Mouse (Mus musculus) G1E (cell line): Measurements from ENCODE around the gene Skap1. TPM values are rescaled to one million over a fixed set of nuclear protein-coding genes. Genes with fewer than 3 reads are reported as not detected.

Experiments
- ATAC-seq: 2 replicates; pipeline ENCODE4 v1.8.0; 2016; ENCODE audit warnings: mild to moderate bottlenecking; ENCODE audit not compliant: insufficient number of reproducible peaks, poor library complexity, low FRiP score, severe bottlenecking; ENCODE audit errors: extremely low read depth
- DNase-seq: peaks from one replicate; pipeline ENCODE4 v3.0.0; 2012; ENCODE audit warnings: low spot score
- H3K27me3 ChIP-seq: 2 replicates; pipeline ENCODE4 v1.6.1; 2012; ENCODE audit warnings: mild to moderate bottlenecking, low read length, inconsistent platforms; ENCODE audit not compliant: insufficient read depth
- H3K36me3 ChIP-seq: replicated peaks from 2 replicates; pipeline ENCODE3; 2012; ENCODE audit warnings: mild to moderate bottlenecking, inconsistent platforms
- H3K4me1 ChIP-seq: 2 replicates; pipeline ENCODE4 v1.6.1; 2012; ENCODE audit warnings: low read depth, low read length, inconsistent platforms, mixed read lengths; ENCODE audit not compliant: insufficient read depth
- H3K4me3 ChIP-seq: 2 replicates; pipeline ENCODE4 v1.5.1; 2012; ENCODE audit warnings: low read depth, mild to moderate bottlenecking, inconsistent platforms, low read length, moderate library complexity, mixed read lengths
- H3K9me3 ChIP-seq: replicated peaks from 2 replicates; pipeline ENCODE4 v1.6.1; 2012; ENCODE audit warnings: inconsistent platforms
- CTCF ChIP-seq: IDR thresholded peaks from 2 replicates; pipeline ENCODE4 v1.5.1; 2012; ENCODE audit warnings: low read depth, low read length, inconsistent platforms, mixed read lengths
- GATA1 ChIP-seq: IDR thresholded peaks from 2 replicates; pipeline ENCODE4 v1.6.1; 2012; ENCODE audit warnings: borderline replicate concordance, low read length, inconsistent platforms, mixed read lengths
- GATA2 ChIP-seq: IDR thresholded peaks from 2 replicates; pipeline ENCODE4 v1.6.1; 2012; ENCODE audit warnings: low read depth, low read length, inconsistent platforms, borderline replicate concordance
- POLR2AphosphoS5 ChIP-seq: IDR thresholded peaks from 2 replicates; pipeline ENCODE4 v1.6.1; 2012; ENCODE audit warnings: low read depth, low read length, inconsistent platforms; ENCODE audit not compliant: insufficient replicate concordance
- TAL1 ChIP-seq: conservative IDR thresholded peaks from 2 replicates; pipeline ENCODE4 v1.6.1; 2012; ENCODE audit warnings: low read depth, low read length, inconsistent platforms, mixed read lengths
- polyA plus RNA-seq: library from polyadenylated mRNA; stranded (reverse); fragments of >175 nt; gene quantifications from 2 replicates; pipeline ENCODE4 v1.2.3, GENCODE M21; 2012
- total RNA-seq, 2 experiments: library from RNA; stranded (forward) in 1 of 2; stranded (reverse) in 1 of 2; fragments of 200-1000 nt in 1 of 2; fragments of >200 nt in 1 of 2; fragmentation: Nextera tagmentation in 1 of 2; gene quantifications; 2 replicates each; pipeline ENCODE4 v1.2.3; 2014 to 2017

Skap1 gene
- total and polyA plus RNA-seq, 3 experiments = 0.55 TPM; not detected in 2

DNA sequence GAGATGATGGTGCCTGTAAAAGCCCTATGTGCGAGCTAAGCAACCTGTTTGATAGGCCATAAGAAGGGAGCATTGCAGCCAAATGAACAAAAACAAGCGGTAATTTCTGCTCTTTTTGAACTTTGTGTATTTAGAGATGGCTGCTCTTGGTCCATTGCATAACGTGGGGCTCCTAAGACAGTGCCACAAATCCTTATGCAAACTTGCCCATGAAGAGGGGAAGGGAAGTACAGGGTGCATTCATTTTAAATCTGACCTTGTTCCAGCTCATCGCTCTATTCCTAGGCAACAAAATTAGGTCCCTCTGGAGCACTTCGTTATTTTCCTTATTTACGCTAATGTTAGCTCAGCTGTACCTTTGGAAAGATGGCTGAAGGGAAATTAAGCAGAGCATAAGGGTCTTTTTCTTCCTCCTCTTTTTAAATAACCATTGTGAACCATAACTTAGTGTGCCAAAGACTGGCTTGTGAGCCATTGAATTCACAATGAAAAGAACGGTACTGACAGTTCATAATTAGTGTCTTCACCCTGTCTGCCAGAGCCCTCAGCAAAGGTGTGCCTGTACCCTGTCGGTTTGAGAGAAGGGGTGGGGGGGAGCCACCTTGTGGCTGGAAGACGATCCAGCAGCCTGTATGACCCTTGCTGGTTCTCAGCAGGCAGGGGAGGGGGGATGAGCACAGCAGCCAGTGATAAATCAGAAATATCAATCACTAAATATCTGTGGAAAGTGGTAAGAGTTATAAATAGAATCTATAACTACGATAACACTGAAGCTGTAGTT lies 117.4 kb downstream of the Skap1 start:
- Histone ChIP-seq H3K4me1 (no peaks in the 10 kb centered on the region), H3K27me3 (peaks cover 15% of the 10 kb centered on the region), H3K4me3 (no peak overlapping the region), H3K36me3 (no peaks in the 10 kb centered on the region), H3K9me3 (no peaks in the 10 kb centered on the region)
- TF ChIP-seq GATA2 (no peak), CTCF (no peak), POLR2AphosphoS5 (no peak), TAL1 (no peak), GATA1 (no peak)
- DNase-seq = peak; percentile 4
- no peak for ATAC-seq

DNA sequence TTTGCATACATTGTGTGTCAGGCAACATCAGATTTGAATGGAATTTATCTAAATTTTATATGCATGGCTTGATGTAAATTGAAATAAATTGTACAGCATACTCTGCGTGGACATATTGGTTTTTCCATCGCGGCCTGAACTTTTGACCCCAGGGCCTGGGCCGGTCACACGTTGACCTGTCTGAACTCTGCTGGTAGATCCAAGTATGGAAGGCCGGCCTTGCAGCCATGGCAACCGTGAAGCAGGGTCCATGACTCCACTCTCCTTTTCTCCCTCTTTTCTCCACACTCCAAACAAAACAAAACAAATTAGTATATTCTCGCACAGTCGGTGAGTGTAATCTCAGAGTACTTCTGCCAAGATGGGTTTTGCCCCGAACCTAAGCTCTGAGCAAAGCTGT lies 118.2 kb downstream of the Skap1 start:
- Histone ChIP-seq H3K4me3 (no peak overlapping the region), H3K27me3 (peaks cover 17% of the 10 kb centered on the region), H3K4me1 (no peaks in the 10 kb centered on the region), H3K9me3 (no peaks in the 10 kb centered on the region), H3K36me3 (no peaks in the 10 kb centered on the region)
- DNase-seq = no peak
- TF ChIP-seq POLR2AphosphoS5 (no peak), CTCF (no peak), TAL1 (no peak), GATA1 (no peak), GATA2 (no peak)
- ATAC-seq = no peak

DNA sequence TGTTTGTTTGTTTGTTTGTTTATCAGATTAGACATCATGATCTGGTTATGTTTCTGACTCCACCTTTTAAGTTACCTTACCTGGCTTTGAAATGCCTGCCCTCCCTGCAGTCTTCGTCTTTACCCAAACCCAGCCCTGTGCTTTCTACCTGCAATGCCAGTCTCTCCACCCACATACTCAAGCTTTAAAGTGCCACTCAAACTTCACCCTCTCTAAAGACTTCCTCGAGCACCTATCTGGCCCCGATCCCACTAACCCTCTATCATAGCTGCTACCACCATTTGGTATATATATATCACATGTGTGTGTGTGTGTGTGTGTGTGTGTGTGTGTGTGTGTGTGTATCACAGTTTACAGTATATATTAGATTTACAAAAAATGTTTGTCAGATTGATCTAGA lies 125.4 kb downstream of the Skap1 start:
- TF ChIP-seq GATA1 (no peak), CTCF (no peak), TAL1 (no peak), POLR2AphosphoS5 (no peak), GATA2 (no peak)
- H3K36me3 ChIP-seq = no peaks in the 10 kb centered on the region
- no peak overlapping the region for H3K4me3 ChIP-seq
- DNase-seq = no peak
- ATAC-seq = no peak
- H3K9me3 ChIP-seq = no peaks in the 10 kb centered on the region
- H3K27me3 ChIP-seq = peaks cover 9% of the 10 kb centered on the region; the same call in 1 of the 2 replicates
- H3K4me1 ChIP-seq = no peaks in the 10 kb centered on the region

DNA sequence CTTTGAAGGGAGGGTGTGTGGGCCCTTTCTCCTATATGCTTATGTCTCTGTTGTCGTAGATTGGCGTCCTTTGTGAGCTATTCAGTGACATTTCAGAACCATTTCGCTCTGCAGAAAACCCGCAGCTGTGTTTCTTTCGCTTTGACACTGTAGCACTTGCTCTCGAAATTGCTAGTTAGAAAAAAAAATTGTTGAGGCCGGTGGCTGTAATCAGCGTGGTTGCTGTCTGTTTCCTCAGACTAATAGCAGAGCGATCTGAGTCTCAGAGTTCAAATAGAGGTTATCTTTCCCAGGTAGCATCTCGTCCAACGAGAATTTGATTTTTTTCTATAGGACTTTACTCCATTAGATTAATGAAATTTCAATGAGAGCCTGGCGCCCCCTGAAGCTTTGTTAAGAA lies 131.5 kb downstream of the Skap1 start:
- no peak overlapping the region for H3K4me3 ChIP-seq
- no peak for ATAC-seq
- H3K36me3 ChIP-seq = no peaks in the 10 kb centered on the region
- TF ChIP-seq CTCF = no peak
- no peak for TF ChIP-seq GATA1
- TF ChIP-seq POLR2AphosphoS5 = no peak
- no peak for TF ChIP-seq GATA2
- TF ChIP-seq TAL1 = no peak
- H3K4me1 ChIP-seq = no peaks in the 10 kb centered on the region
- H3K9me3 ChIP-seq = no peaks in the 10 kb centered on the region
- peaks cover 6% of the 10 kb centered on the region; the same call in 1 of the 2 replicates for H3K27me3 ChIP-seq
- no peak for DNase-seq

DNA sequence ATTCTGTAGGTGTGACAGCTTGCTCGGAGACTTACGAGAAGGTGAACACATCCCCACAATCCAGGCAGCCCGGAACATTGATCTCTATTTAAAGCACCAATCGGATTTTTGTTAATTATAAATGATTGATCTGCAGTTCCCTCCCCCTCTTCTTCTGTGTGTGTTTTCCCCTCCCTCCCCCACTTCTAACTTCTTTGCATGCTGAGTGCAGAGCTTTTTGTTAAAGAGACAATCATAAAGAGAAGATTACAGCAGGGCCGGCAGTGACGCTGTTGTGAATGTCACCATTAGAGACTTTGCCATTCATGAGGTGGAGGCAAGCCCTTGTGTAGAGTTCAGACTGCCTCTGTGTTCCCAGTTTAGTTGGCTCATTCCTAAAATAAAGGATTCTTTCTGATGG lies 131.9 kb downstream of the Skap1 start:
- no peak for TF ChIP-seq CTCF
- no peak for TF ChIP-seq POLR2AphosphoS5
- no peaks in the 10 kb centered on the region for H3K36me3 ChIP-seq
- no peaks in the 10 kb centered on the region for H3K4me1 ChIP-seq
- peaks cover 6% of the 10 kb centered on the region; the same call in 1 of the 2 replicates for H3K27me3 ChIP-seq
- ATAC-seq (no peak), DNase-seq (no peak)
- no peaks in the 10 kb centered on the region for H3K9me3 ChIP-seq
- no peak overlapping the region for H3K4me3 ChIP-seq

DNA sequence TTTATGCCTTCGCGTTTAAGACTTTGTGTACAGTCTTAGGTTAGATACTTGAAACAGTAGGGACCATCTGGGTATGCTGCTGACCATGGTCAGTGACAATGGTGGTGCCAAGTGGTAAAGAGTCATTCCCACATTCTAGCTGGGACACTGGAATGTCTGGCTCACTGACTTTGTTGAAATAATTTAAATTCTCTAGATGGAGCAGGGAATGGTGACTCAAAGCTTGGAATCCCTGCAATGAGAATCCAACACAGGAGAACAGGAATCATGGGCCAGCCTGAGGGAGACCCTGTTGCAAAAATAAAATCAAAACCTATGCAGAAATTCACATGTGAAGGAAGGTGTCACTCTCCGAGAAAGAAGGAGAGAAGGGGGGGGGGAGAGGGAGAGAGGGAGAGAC lies 138.4 kb downstream of the Skap1 start:
- no peak for TF ChIP-seq GATA1
- no peak for TF ChIP-seq POLR2AphosphoS5
- TF ChIP-seq TAL1 = no peak
- TF ChIP-seq CTCF = no peak
- TF ChIP-seq GATA2 = no peak
- H3K4me3 ChIP-seq = no peak overlapping the region
- no peaks in the 10 kb centered on the region for H3K9me3 ChIP-seq
- ATAC-seq (no peak), DNase-seq (no peak)
- H3K4me1 ChIP-seq = no peaks in the 10 kb centered on the region
- H3K27me3 ChIP-seq = peaks cover 5% of the 10 kb centered on the region; the same call in 1 of the 2 replicates
- H3K36me3 ChIP-seq = no peaks in the 10 kb centered on the region
